Mouse (Mus musculus): ENCODE results near the gene Bdh1. TPM values are rescaled to one million over a fixed set of nuclear protein-coding genes. Genes with fewer than 3 reads are reported as not detected.
A peak's percentile ranks its signal among the peaks of the same experiment; 100 is the strongest.

Bdh1 gene
- polyA plus RNA-seq, 1 experiment from 2014 or later: 1.9 TPM

- H3K27ac ChIP-seq (ENCODE audit: low read length): no peak overlapping the region
- H3K36me3 ChIP-seq (ENCODE audit: insufficient read depth, low read length): no peaks in the 10 kb centered on the region
- TF ChIP-seq EP300 (IDR thresholded peaks at IDR 0.05) (no peak), CTCF (IDR thresholded peaks at IDR 0.05) (no peak)
- no peaks in the 10 kb centered on the region for H3K27me3 ChIP-seq (replicated peaks; ENCODE audit: insufficient read depth, low read length)
- no peak overlapping the region for H3K9ac ChIP-seq (replicated peaks; ENCODE audit: low read depth)
- 45% methylated on average over 14 of the region's 14 CpGs for WGBS
- peak; percentile 41 for ATAC-seq
- H3K4me3 ChIP-seq (ENCODE audit: low read depth, low read length): no peak overlapping the region
- peaks cover 18% of the 10 kb centered on the region; the same call in 1 of the 2 replicates for H3K4me1 ChIP-seq (ENCODE audit: insufficient read depth, low read depth, low read length)
- H3K4me2 ChIP-seq (replicated peaks; ENCODE audit: low read depth, low read length): 0 out of 2 replicates have a peak overlapping the region, but pooled peaks have one; percentile 5
- DNase-seq (ENCODE audit: low spot score): peak; percentile 58
- H3K9me3 ChIP-seq (ENCODE audit: low read length): no peaks in the 10 kb centered on the region
These were observed 85.9 kb downstream of the Bdh1 start for GRCm38 (mm10) chr16:31507794-31508526.

Other genes starting within 250 kb of the Bdh1 start
- 22.0 and 25.1 TPM in 2 replicates for gene Acap2, start 221.0 kb upstream of the Bdh1 start, polyA plus RNA-seq (2015; fragmentation: Nextera tagmentation; extraction: Ambion mirVana)
- 143 and 160 TPM in 2 replicates for gene Ppp1r2, start 147.0 kb upstream of the Bdh1 start, polyA plus RNA-seq (2015; fragmentation: Nextera tagmentation; extraction: Ambion mirVana)
- gene Apod, start 107.5 kb upstream of the Bdh1 start, polyA plus RNA-seq (2015; fragmentation: Nextera tagmentation; extraction: Ambion mirVana): 0.96 and 2.1 TPM in 2 replicates
- gene Dlg1, start 241.2 kb downstream of the Bdh1 start, polyA plus RNA-seq (2015; fragmentation: Nextera tagmentation; extraction: Ambion mirVana): 12.7 and 19.3 TPM in 2 replicates

Measured in lung, postnatal 0 days (tissue).